Mouse (Mus musculus): ENCODE measurements around the gene Ccdc117. TPM values are rescaled to one million over a fixed set of nuclear protein-coding genes. Genes with fewer than 3 reads are reported as not detected.
"Not testable (repeated sequence)": the region's sequence is repeated elsewhere in the genome, so short reads cannot be mapped to it uniquely, and the experiment has no call there.

Ccdc117 gene
- polyA plus RNA-seq, 1 experiment from 2014 or later: 14.4 TPM

- no peaks in the 10 kb centered on the region for H3K27me3 ChIP-seq (ENCODE audit: control insufficient read depth, insufficient read depth, low read length)
- H3K36me3 ChIP-seq (ENCODE audit: control insufficient read depth, insufficient read depth, low read length): no peaks in the 10 kb centered on the region
- no peak overlapping the region for H3K27ac ChIP-seq (ENCODE audit: low read depth, low read length)
- ATAC-seq (replicated peaks; ENCODE audit: insufficient number of reproducible peaks, low FRiP score, low TSS enrichment): no peak
- H3K9me3 ChIP-seq (replicated peaks; ENCODE audit: control insufficient read depth, low read length): no peaks in the 10 kb centered on the region
- peaks cover 7% of the 10 kb centered on the region; the same call in 1 of the 2 replicates for H3K4me1 ChIP-seq (ENCODE audit: control insufficient read depth, insufficient read depth, low read length)
- no peak overlapping the region for H3K4me2 ChIP-seq
- H3K4me3 ChIP-seq (ENCODE audit: low read depth, low read length): no peak overlapping the region
- 63% methylated on average over 6 of the region's 6 CpGs for WGBS (ENCODE audit: insufficient replicate concordance)
- H3K9ac ChIP-seq (ENCODE audit: low read depth, low read length): no peak overlapping the region
Observed at GRCm38 (mm10) chr11:5563898-5564297, 21.9 kb upstream of the Ccdc117 start.

GRCm38 (mm10) chr11:5562625-5563268, 20.8 kb upstream of the Ccdc117 start:
- no peak overlapping the region for H3K27ac ChIP-seq (ENCODE audit: low read depth, low read length)
- no peaks in the 10 kb centered on the region for H3K9me3 ChIP-seq (replicated peaks; ENCODE audit: control insufficient read depth, low read length)
- no peak overlapping the region for H3K4me2 ChIP-seq
- ATAC-seq (replicated peaks; ENCODE audit: insufficient number of reproducible peaks, low FRiP score, low TSS enrichment): no peak; the same call in 1 of the 2 replicates
- H3K4me3 ChIP-seq (ENCODE audit: low read depth, low read length): no peak overlapping the region
- no peaks in the 10 kb centered on the region for H3K36me3 ChIP-seq (ENCODE audit: control insufficient read depth, insufficient read depth, low read length)
- no peak overlapping the region for H3K9ac ChIP-seq (ENCODE audit: low read depth, low read length)
- WGBS (ENCODE audit: insufficient replicate concordance): 17% methylated on average over 9 of the region's 9 CpGs
- H3K4me1 ChIP-seq (ENCODE audit: control insufficient read depth, insufficient read depth, low read length): peaks cover 7% of the 10 kb centered on the region; the same call in 1 of the 2 replicates
- no peaks in the 10 kb centered on the region for H3K27me3 ChIP-seq (ENCODE audit: control insufficient read depth, insufficient read depth, low read length)

- Histone ChIP-seq H3K27ac (ENCODE audit: low read depth, low read length) (no peak overlapping the region), H3K9ac (ENCODE audit: low read depth, low read length) (no peak overlapping the region), H3K27me3 (ENCODE audit: control insufficient read depth, insufficient read depth, low read length) (no peaks in the 10 kb centered on the region), H3K36me3 (ENCODE audit: control insufficient read depth, insufficient read depth, low read length) (no peaks in the 10 kb centered on the region), H3K4me2 (no peak overlapping the region), H3K4me3 (ENCODE audit: low read depth, low read length) (no peak overlapping the region), H3K4me1 (ENCODE audit: control insufficient read depth, insufficient read depth, low read length) (peaks cover 7% of the 10 kb centered on the region; the same call in 1 of the 2 replicates), H3K9me3 (replicated peaks; ENCODE audit: control insufficient read depth, low read length) (no peaks in the 10 kb centered on the region)
- ATAC-seq (replicated peaks; ENCODE audit: insufficient number of reproducible peaks, low FRiP score, low TSS enrichment): no peak
- WGBS (ENCODE audit: insufficient replicate concordance): 72% methylated on average over 3 of the region's 3 CpGs
Observed at GRCm38 (mm10) chr11:5560273-5560672, 18.3 kb upstream of the Ccdc117 start.

- Histone ChIP-seq H3K36me3 (ENCODE audit: control insufficient read depth, insufficient read depth, low read length) (no peaks in the 10 kb centered on the region), H3K9me3 (replicated peaks; ENCODE audit: control insufficient read depth, low read length) (no peaks in the 10 kb centered on the region), H3K4me1 (ENCODE audit: control insufficient read depth, insufficient read depth, low read length) (no peaks in the 10 kb centered on the region), H3K27ac (ENCODE audit: low read depth, low read length) (no peak overlapping the region), H3K4me3 (ENCODE audit: low read depth, low read length) (no peak overlapping the region), H3K9ac (ENCODE audit: low read depth, low read length) (no peak overlapping the region), H3K4me2 (no peak overlapping the region), H3K27me3 (ENCODE audit: control insufficient read depth, insufficient read depth, low read length) (no peaks in the 10 kb centered on the region)
- no peak for ATAC-seq (replicated peaks; ENCODE audit: insufficient number of reproducible peaks, low FRiP score, low TSS enrichment)
- 57% methylated on average over 1 of the region's 1 CpGs for WGBS (ENCODE audit: insufficient replicate concordance)
Observed at GRCm38 (mm10) chr11:5551931-5552330, 9.9 kb upstream of the Ccdc117 start.

GRCm38 (mm10) chr11:5551430-5551829, 9.4 kb upstream of the Ccdc117 start:
- no peak overlapping the region for H3K9ac ChIP-seq (ENCODE audit: low read depth, low read length)
- H3K9me3 ChIP-seq (replicated peaks; ENCODE audit: control insufficient read depth, low read length): no peaks in the 10 kb centered on the region
- no peaks in the 10 kb centered on the region for H3K36me3 ChIP-seq (ENCODE audit: control insufficient read depth, insufficient read depth, low read length)
- 84% methylated on average over 5 of the region's 5 CpGs for WGBS (ENCODE audit: insufficient replicate concordance)
- no peaks in the 10 kb centered on the region for H3K27me3 ChIP-seq (ENCODE audit: control insufficient read depth, insufficient read depth, low read length)
- no peak for ATAC-seq (replicated peaks; ENCODE audit: insufficient number of reproducible peaks, low FRiP score, low TSS enrichment)
- H3K4me3 ChIP-seq (ENCODE audit: low read depth, low read length): no peak overlapping the region
- no peak overlapping the region for H3K27ac ChIP-seq (ENCODE audit: low read depth, low read length)
- no peaks in the 10 kb centered on the region for H3K4me1 ChIP-seq (ENCODE audit: control insufficient read depth, insufficient read depth, low read length)
- no peak overlapping the region for H3K4me2 ChIP-seq

GRCm38 (mm10) chr11:5546693-5547092, 4.7 kb upstream of the Ccdc117 start:
- no peaks in the 10 kb centered on the region for H3K36me3 ChIP-seq (ENCODE audit: control insufficient read depth, insufficient read depth, low read length)
- no peak overlapping the region for H3K9ac ChIP-seq (ENCODE audit: low read depth, low read length)
- H3K4me2 ChIP-seq: no peak overlapping the region
- H3K27ac ChIP-seq (ENCODE audit: low read depth, low read length): no peak overlapping the region
- no peak overlapping the region for H3K4me3 ChIP-seq (ENCODE audit: low read depth, low read length)
- WGBS (ENCODE audit: insufficient replicate concordance): 74% methylated on average over 3 of the region's 3 CpGs
- H3K27me3 ChIP-seq (ENCODE audit: control insufficient read depth, insufficient read depth, low read length): no peaks in the 10 kb centered on the region
- no peaks in the 10 kb centered on the region for H3K4me1 ChIP-seq (ENCODE audit: control insufficient read depth, insufficient read depth, low read length)
- H3K9me3 ChIP-seq (replicated peaks; ENCODE audit: control insufficient read depth, low read length): no peaks in the 10 kb centered on the region
- ATAC-seq (replicated peaks; ENCODE audit: insufficient number of reproducible peaks, low FRiP score, low TSS enrichment): no peak

GRCm38 (mm10) chr11:5545457-5545856, 3.5 kb upstream of the Ccdc117 start:
- Histone ChIP-seq H3K27ac (ENCODE audit: low read depth, low read length) (no peak overlapping the region), H3K4me3 (ENCODE audit: low read depth, low read length) (no peak overlapping the region), H3K9me3 (replicated peaks; ENCODE audit: control insufficient read depth, low read length) (no peaks in the 10 kb centered on the region), H3K9ac (ENCODE audit: low read depth, low read length) (no peak overlapping the region), H3K4me1 (ENCODE audit: control insufficient read depth, insufficient read depth, low read length) (peaks cover 2% of the 10 kb centered on the region; the same call in 1 of the 2 replicates), H3K4me2 (no peak overlapping the region), H3K27me3 (ENCODE audit: control insufficient read depth, insufficient read depth, low read length) (no peaks in the 10 kb centered on the region), H3K36me3 (ENCODE audit: control insufficient read depth, insufficient read depth, low read length) (no peaks in the 10 kb centered on the region)
- WGBS (ENCODE audit: insufficient replicate concordance): 81% methylated on average over 4 of the region's 4 CpGs
- ATAC-seq (replicated peaks; ENCODE audit: insufficient number of reproducible peaks, low FRiP score, low TSS enrichment): no peak

GRCm38 (mm10) chr11:5544709-5545108, 2.7 kb upstream of the Ccdc117 start:
- not testable (repeated sequence) for H3K4me1 ChIP-seq (ENCODE audit: control insufficient read depth, insufficient read depth, low read length); H3K27ac ChIP-seq (ENCODE audit: low read depth, low read length); H3K4me3 ChIP-seq (ENCODE audit: low read depth, low read length); H3K4me2 ChIP-seq; ATAC-seq (replicated peaks; ENCODE audit: insufficient number of reproducible peaks, low FRiP score, low TSS enrichment); H3K9ac ChIP-seq (ENCODE audit: low read depth, low read length); H3K27me3 ChIP-seq (ENCODE audit: control insufficient read depth, insufficient read depth, low read length); H3K36me3 ChIP-seq (ENCODE audit: control insufficient read depth, insufficient read depth, low read length); H3K9me3 ChIP-seq (replicated peaks; ENCODE audit: control insufficient read depth, low read length)
- WGBS (ENCODE audit: insufficient replicate concordance): 54% methylated on average over 1 of the region's 1 CpGs

GRCm38 (mm10) chr11:5543281-5543680, 1.3 kb upstream of the Ccdc117 start:
- 83% methylated on average over 1 of the region's 1 CpGs for WGBS (ENCODE audit: insufficient replicate concordance)
- Histone ChIP-seq H3K9me3 (replicated peaks; ENCODE audit: control insufficient read depth, low read length) (no peaks in the 10 kb centered on the region), H3K4me1 (ENCODE audit: control insufficient read depth, insufficient read depth, low read length) (peaks cover 4% of the 10 kb centered on the region; the same call in 1 of the 2 replicates), H3K4me3 (ENCODE audit: low read depth, low read length) (no peak overlapping the region), H3K27ac (ENCODE audit: low read depth, low read length) (no peak overlapping the region), H3K4me2 (no peak overlapping the region), H3K9ac (ENCODE audit: low read depth, low read length) (no peak overlapping the region), H3K36me3 (ENCODE audit: control insufficient read depth, insufficient read depth, low read length) (no peaks in the 10 kb centered on the region), H3K27me3 (ENCODE audit: control insufficient read depth, insufficient read depth, low read length) (no peaks in the 10 kb centered on the region)
- ATAC-seq (replicated peaks; ENCODE audit: insufficient number of reproducible peaks, low FRiP score, low TSS enrichment): no peak

Measured in heart, embryonic 11.5 days (tissue).